Mouse (Mus musculus) left cerebral cortex, adult 9 months (tissue): Measurements from ENCODE around the gene Gm10128.
"Not testable (repeated sequence)": the region's sequence is repeated elsewhere in the genome, so short reads cannot be mapped to it uniquely, and the experiment has no call there.

Experiments
- DNase-seq, 2 experiments: peaks; one replicate each; pipeline ENCODE4 v3.0.0; 2022; ENCODE audit warnings: low spot score in 2 of 2

Gene Gm10128

GRCm38 (mm10) chr14:7643872-7644271 lies at the start of gene Gm10128:
Gm10128 (minus strand) TSS chr14:7643972.
- DNase-seq, result not testable (repeated sequence)

DNA sequence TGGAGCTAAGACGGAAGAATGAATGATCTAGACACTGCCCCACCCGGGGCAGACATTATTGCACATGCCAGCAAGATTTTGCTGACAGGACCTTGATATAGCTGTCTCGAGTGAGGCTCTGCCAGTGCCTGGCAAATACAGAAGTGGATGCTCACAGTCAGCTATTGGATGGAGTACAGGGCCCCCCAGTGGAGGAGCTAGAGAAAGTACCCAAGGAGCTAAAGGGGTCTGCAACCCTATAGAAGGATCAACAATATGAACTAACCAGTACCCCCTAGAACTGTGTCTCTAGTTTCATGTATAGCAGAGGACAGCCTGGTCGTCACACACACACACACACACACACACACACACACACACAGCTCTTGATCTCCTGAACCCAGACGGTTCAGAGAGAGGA lies 37.4 kb upstream of the Gm10128 start:
- not testable (repeated sequence) for DNase-seq

GRCm38 (mm10) chr14:7662491-7662890 lies 18.7 kb upstream of the Gm10128 start:
- not testable (repeated sequence) for DNase-seq

DNA sequence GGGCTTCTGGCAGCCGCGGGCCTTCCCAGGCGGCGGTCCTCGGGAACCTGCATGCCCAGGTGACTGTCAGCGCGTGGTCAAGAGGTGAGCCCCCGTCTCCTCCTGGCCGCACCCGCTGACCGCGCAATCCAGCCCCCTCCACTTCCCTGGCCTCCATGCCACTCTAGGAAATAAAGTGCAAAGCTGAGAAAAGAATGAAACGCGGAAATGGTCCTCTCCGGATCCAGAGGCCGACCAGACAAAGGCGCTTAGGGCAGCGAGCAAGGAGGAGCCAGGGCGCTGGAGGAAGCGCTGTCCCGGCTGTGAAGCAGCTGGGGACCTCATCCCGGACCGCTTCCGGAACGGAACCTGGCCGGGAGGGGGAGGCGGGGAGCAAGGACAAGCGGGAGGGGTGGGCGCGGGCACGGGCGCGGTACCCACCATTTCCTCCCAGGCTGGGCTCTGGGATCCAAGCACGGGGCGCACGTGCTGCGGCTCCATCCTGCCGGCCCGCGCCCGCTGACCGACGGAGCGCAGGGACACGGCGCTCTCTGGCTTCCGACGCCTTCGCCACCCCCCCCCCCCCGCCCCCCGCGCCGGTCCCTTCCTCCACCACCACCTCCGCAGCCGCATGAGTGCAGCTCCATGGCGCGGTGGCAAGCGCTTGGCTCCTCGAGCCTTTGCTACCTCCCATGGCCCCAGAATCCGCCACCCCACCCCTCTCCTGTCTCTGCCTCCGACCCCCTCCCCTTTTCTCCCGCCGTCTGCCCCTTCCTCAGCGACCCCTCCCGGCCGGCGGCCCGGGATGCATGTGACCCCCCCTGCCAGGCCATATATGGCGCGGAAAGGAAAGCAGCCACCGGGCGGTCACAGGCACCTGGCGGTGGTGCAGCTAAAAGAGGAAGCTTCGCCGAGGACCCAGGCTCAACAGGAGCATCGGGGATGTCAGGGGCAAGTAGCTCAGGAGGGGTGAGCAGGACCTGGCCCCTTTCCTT lies 14.6 kb upstream of the Gm10128 start:
- DNase-seq, result not testable (repeated sequence)

GRCm38 (mm10) chr14:7657456-7657855 lies 13.7 kb upstream of the Gm10128 start:
- DNase-seq, result not testable (repeated sequence)

GRCm38 (mm10) chr14:7595492-7595891 lies 48.3 kb downstream of the Gm10128 start, which contains the start of gene Gm10338:
Gm10338 (minus strand) TSS chr14:7595592.
- DNase-seq, result not testable (repeated sequence)
